Mouse (Mus musculus): ENCODE results near the gene Diras1. TPM values are rescaled to one million over a fixed set of nuclear protein-coding genes. Genes with fewer than 3 reads are reported as not detected.
A peak's percentile ranks its signal among the peaks of the same experiment; 100 is the strongest.

The Diras1 gene
- total and polyA plus RNA-seq, 3 experiments, result not detected

GRCm38 (mm10) chr10:81022744-81023143, 2.7 kb downstream of the Diras1 start:
- no peaks in the 10 kb centered on the region; a peak in 1 of 4 replicates for H3K4me1 ChIP-seq (ENCODE audit: control insufficient read depth in 1 of 2, insufficient read depth in 2 of 2)

DNA sequence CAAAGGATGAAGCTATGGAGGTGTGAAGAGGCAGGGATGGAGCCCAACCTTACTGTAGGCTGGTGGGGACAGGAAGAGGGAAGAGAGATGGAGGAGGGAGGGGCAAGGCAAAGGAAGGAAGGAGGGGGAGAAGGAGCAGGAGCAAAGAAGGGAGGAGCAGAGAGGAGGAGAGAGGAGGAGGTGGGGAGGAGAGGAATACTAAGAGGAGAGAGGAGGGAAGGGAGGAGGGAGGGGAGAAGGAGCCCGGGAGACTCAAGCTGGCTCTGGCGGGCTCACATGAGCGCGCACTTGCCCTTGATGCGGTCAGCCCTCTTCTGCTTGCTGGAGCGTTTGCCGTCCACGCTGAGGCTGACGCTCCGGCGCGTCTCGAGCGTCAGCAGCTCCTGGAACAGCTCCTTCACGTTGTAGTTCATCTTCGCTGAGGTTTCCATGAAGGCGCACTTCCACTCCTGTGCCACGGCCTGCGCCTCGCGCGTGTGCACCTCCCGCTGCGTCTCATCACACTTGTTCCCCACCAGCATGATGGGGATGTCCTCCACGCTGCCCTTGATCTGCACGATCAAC, 3.8 kb downstream of the Diras1 start:
- H3K4me3 ChIP-seq (replicated peaks in 1 of 3; ENCODE audit: low read depth in 2 of 3, low read length in 2 of 3, poor library complexity in 1 of 3), result no peak overlapping the region

More at GRCm38 (mm10) chr10:81022744-81023143, 2.7 kb downstream of the Diras1 start:
- Histone ChIP-seq H3K9me3 (replicated peaks; ENCODE audit: low read length) (peaks cover 13% of the 10 kb centered on the region), H3K27me3 (replicated peaks) (peaks cover 67% of the 10 kb centered on the region), H3K4me2 (ENCODE audit: insufficient read depth, low read depth, poor library complexity, severe bottlenecking) (no peak overlapping the region), H3K27ac (ENCODE audit: insufficient read depth, low read depth) (no peak overlapping the region), H3K4me3 (replicated peaks in 1 of 3; ENCODE audit: low read depth in 2 of 3, low read length in 2 of 3, poor library complexity in 1 of 3) (no peak overlapping the region), H3K36me3 (replicated peaks in 1 of 2; ENCODE audit: control insufficient read depth in 1 of 2, insufficient read depth in 1 of 2, low read length in 1 of 2) (no peaks in the 10 kb centered on the region), H3K9ac (ENCODE audit: insufficient read depth, low read depth) (no peak overlapping the region), H3K79me2 (replicated peaks; ENCODE audit: control insufficient read depth, extremely low read depth, insufficient read depth, poor library complexity, severe bottlenecking) (no peaks in the 10 kb centered on the region)
- dilution Hi-C loops (cut with MboI; ENCODE audit: extremely low pct_ligation_motif_present, extremely low pct_unique_long_range_greater_than_20kb, low sequenced_read_pairs) (no loop called here), in situ Hi-C loops (cut with MboI; ENCODE audit: low pct_ligation_motif_present, low pct_unique_long_range_greater_than_20kb, low sequenced_read_pairs) (no loop called here)
- TF ChIP-seq ELF1 (IDR thresholded peaks at IDR 0.05; ENCODE audit: low read depth, low read length) (no peak), JUND (conservative IDR thresholded peaks at IDR 0.05; ENCODE audit: low read depth, low read length) (no peak), E2F4 (IDR thresholded peaks at IDR 0.05; ENCODE audit: insufficient replicate concordance, low read depth, low read length) (no peak), CTCF (conservative IDR thresholded peaks at IDR 0.05 in 1 of 2, IDR thresholded peaks at IDR 0.05 in 1 of 2; ENCODE audit: low read depth in 2 of 2, low read length in 2 of 2) (peak in 1 of 2 experiments; percentile 53; a peak in 2 of 4 replicates)
- DNase-seq (ENCODE audit: extremely low read depth), result peak; percentile 31

GRCm38 (mm10) chr10:81020207-81020606, 5.3 kb downstream of the Diras1 start:
- TF ChIP-seq MAFK (IDR thresholded peaks at IDR 0.05; ENCODE audit: insufficient replicate concordance, low read length) (no peak), E2F4 (IDR thresholded peaks at IDR 0.05; ENCODE audit: insufficient replicate concordance, low read depth, low read length) (no peak), ZC3H11A (IDR thresholded peaks at IDR 0.05; ENCODE audit: low read depth, low read length) (no peak), ZNF384 (IDR thresholded peaks at IDR 0.05; ENCODE audit: low read depth, low read length) (no peak), NRF1 (IDR thresholded peaks at IDR 0.05; ENCODE audit: low read depth, low read length) (no peak), ZMIZ1 (IDR thresholded peaks at IDR 0.05; ENCODE audit: low read depth, low read length) (no peak), HCFC1 (IDR thresholded peaks at IDR 0.05; ENCODE audit: low read depth, low read length) (no peak)
- dilution Hi-C loops (cut with MboI; ENCODE audit: extremely low pct_ligation_motif_present, extremely low pct_unique_long_range_greater_than_20kb, low sequenced_read_pairs) (no loop called here), in situ Hi-C loops (cut with MboI; ENCODE audit: low pct_ligation_motif_present, low pct_unique_long_range_greater_than_20kb, low sequenced_read_pairs) (no loop called here)
- DNase-seq (ENCODE audit: extremely low read depth), result no peak
- no peak overlapping the region for H3K4me2 ChIP-seq (ENCODE audit: insufficient read depth, low read depth, poor library complexity, severe bottlenecking)
- no peaks in the 10 kb centered on the region for H3K36me3 ChIP-seq (replicated peaks in 1 of 2; ENCODE audit: control insufficient read depth in 1 of 2, insufficient read depth in 1 of 2, low read length in 1 of 2)
- H3K4me3 ChIP-seq (replicated peaks in 1 of 3; ENCODE audit: low read depth in 2 of 3, low read length in 2 of 3, poor library complexity in 1 of 3), result no peak overlapping the region
- peaks cover 0 to 5% of the 10 kb centered on the region in 2 experiments; a peak in 3 of 4 replicates for H3K4me1 ChIP-seq (ENCODE audit: control insufficient read depth in 1 of 2, insufficient read depth in 2 of 2)
- H3K9ac ChIP-seq (ENCODE audit: insufficient read depth, low read depth), result no peak overlapping the region
- peaks cover 13% of the 10 kb centered on the region for H3K9me3 ChIP-seq (replicated peaks; ENCODE audit: low read length)
- no peaks in the 10 kb centered on the region for H3K79me2 ChIP-seq (replicated peaks; ENCODE audit: control insufficient read depth, extremely low read depth, insufficient read depth, poor library complexity, severe bottlenecking)
- H3K27ac ChIP-seq (ENCODE audit: insufficient read depth, low read depth), result no peak overlapping the region
- peaks cover 54% of the 10 kb centered on the region for H3K27me3 ChIP-seq (replicated peaks)

More for the DNA sequence above, 3.8 kb downstream of the Diras1 start:
- Histone ChIP-seq H3K27ac (ENCODE audit: insufficient read depth, low read depth) (no peak overlapping the region), H3K79me2 (replicated peaks; ENCODE audit: control insufficient read depth, extremely low read depth, insufficient read depth, poor library complexity, severe bottlenecking) (no peaks in the 10 kb centered on the region), H3K4me1 (ENCODE audit: control insufficient read depth in 1 of 2, insufficient read depth in 2 of 2) (no peaks in the 10 kb centered on the region; a peak in 1 of 4 replicates), H3K27me3 (replicated peaks) (peaks cover 57% of the 10 kb centered on the region), H3K4me2 (ENCODE audit: insufficient read depth, low read depth, poor library complexity, severe bottlenecking) (no peak overlapping the region), H3K9ac (ENCODE audit: insufficient read depth, low read depth) (no peak overlapping the region), H3K36me3 (replicated peaks in 1 of 2; ENCODE audit: control insufficient read depth in 1 of 2, insufficient read depth in 1 of 2, low read length in 1 of 2) (no peaks in the 10 kb centered on the region), H3K9me3 (replicated peaks; ENCODE audit: low read length) (peaks cover 13% of the 10 kb centered on the region)
- TF ChIP-seq KAT2A (IDR thresholded peaks at IDR 0.05; ENCODE audit: insufficient replicate concordance, low read length), result no peak
- TF ChIP-seq CHD2 (IDR thresholded peaks at IDR 0.05; ENCODE audit: low read length), result no peak
- no peak for TF ChIP-seq TBP (conservative IDR thresholded peaks at IDR 0.05; ENCODE audit: low read depth, low read length)
- no peak for TF ChIP-seq MYC (IDR thresholded peaks at IDR 0.05; ENCODE audit: low read depth, low read length)
- dilution Hi-C loops (cut with MboI; ENCODE audit: extremely low pct_ligation_motif_present, extremely low pct_unique_long_range_greater_than_20kb, low sequenced_read_pairs) (no loop called here), in situ Hi-C loops (cut with MboI; ENCODE audit: low pct_ligation_motif_present, low pct_unique_long_range_greater_than_20kb, low sequenced_read_pairs) (no loop called here)
- DNase-seq (ENCODE audit: extremely low read depth), result no peak
